Mouse (Mus musculus) left cerebral cortex, postnatal 10 days (tissue): ENCODE results near the gene Stk24. TPM values are rescaled to one million over a fixed set of nuclear protein-coding genes. Genes with fewer than 3 reads are reported as not detected.
A peak's percentile ranks its signal among the peaks of the same experiment; 100 is the strongest.

ENCODE experiments used
- DNase-seq, 2 experiments: peaks; one replicate each; pipeline ENCODE4 v3.0.0; 2021 to 2022; ENCODE audit warnings: low spot score in 2 of 2, mixed read lengths in 1 of 2; ENCODE audit errors: extremely low spot score in 1 of 2
- intact Hi-C: fragments of 180-260 bp; cut with DNase I; formaldehyde crosslinking; loops from one replicate; pipeline ENCODE4 v1.15.1; 2025
- total RNA-seq, 2 experiments: library from RNA; stranded (reverse); gene quantifications; 2 replicates each; pipeline ENCODE4 v1.2.3; 2021

Gene Stk24
- total RNA-seq, 2 experiments from 2014 or later = 46.1 to 49.5 TPM

GRCm38 (mm10) chr14:121324521-121325330 is 55.1 kb downstream of the Stk24 start:
- no peak for DNase-seq
- intact Hi-C loops = no loop called here

- no peak for DNase-seq
- intact Hi-C loops = no loop called here
Observed at GRCm38 (mm10) chr14:121322641-121323040, 57.2 kb downstream of the Stk24 start.

GRCm38 (mm10) chr14:121322150-121322549 is 57.7 kb downstream of the Stk24 start:
- DNase-seq = no peak
- intact Hi-C loops = no loop called here

GRCm38 (mm10) chr14:121318382-121318781 is 61.4 kb downstream of the Stk24 start:
- intact Hi-C loops = no loop called here
- no peak for DNase-seq

GRCm38 (mm10) chr14:121317312-121317671 is 62.5 kb downstream of the Stk24 start:
- DNase-seq = no peak
- intact Hi-C loops = no loop called here

GRCm38 (mm10) chr14:121316631-121317311 is 63.0 kb downstream of the Stk24 start:
- intact Hi-C loops = no loop called here
- no peak for DNase-seq

GRCm38 (mm10) chr14:121316136-121316535 is 63.7 kb downstream of the Stk24 start:
- DNase-seq = no peak
- intact Hi-C loops = no loop called here

GRCm38 (mm10) chr14:121314934-121315333 is 64.9 kb downstream of the Stk24 start:
- intact Hi-C loops = no loop called here
- DNase-seq = peak in 1 of 2 experiments; percentile 48

- no peak for DNase-seq
- intact Hi-C loops = no loop called here
Observed at GRCm38 (mm10) chr14:121313283-121313682, 66.5 kb downstream of the Stk24 start.

- DNase-seq = no peak
- intact Hi-C loops = no loop called here
Observed at GRCm38 (mm10) chr14:121311083-121311482, 68.7 kb downstream of the Stk24 start.

- DNase-seq = no peak
- intact Hi-C loops = no loop called here
Observed at GRCm38 (mm10) chr14:121310325-121311080, 69.3 kb downstream of the Stk24 start.

- intact Hi-C loops = no loop called here
- DNase-seq = no peak
Observed at GRCm38 (mm10) chr14:121309909-121310308, 69.9 kb downstream of the Stk24 start.

GRCm38 (mm10) chr14:121305316-121306064 is 74.3 kb downstream of the Stk24 start:
- intact Hi-C loops = no loop called here
- DNase-seq = no peak

- intact Hi-C loops = no loop called here
- no peak for DNase-seq
Observed at GRCm38 (mm10) chr14:121304523-121304922, 75.3 kb downstream of the Stk24 start.

GRCm38 (mm10) chr14:121299093-121299492 is 80.7 kb downstream of the Stk24 start:
- intact Hi-C loops = loop anchor here (10.0 kb wide), 1 partner anchor 466 kb away; no protein-coding TSS in a partner anchor
- no peak for DNase-seq

- DNase-seq = no peak
- intact Hi-C loops = loop anchor here (10.0 kb wide), 1 partner anchor 466 kb away; no protein-coding TSS in a partner anchor
Observed at GRCm38 (mm10) chr14:121298537-121298936, 81.3 kb downstream of the Stk24 start.

GRCm38 (mm10) chr14:121297103-121297502 is 82.7 kb downstream of the Stk24 start:
- intact Hi-C loops = loop anchor here (10.0 kb wide), 1 partner anchor 468 kb away; no protein-coding TSS in a partner anchor
- no peak for DNase-seq

GRCm38 (mm10) chr14:121294484-121294883 is 85.3 kb downstream of the Stk24 start:
- intact Hi-C loops = loop anchor here (5.0 to 10.0 kb wide), 2 partner anchors 83 to 470 kb away; no protein-coding TSS in a partner anchor
- no peak for DNase-seq

- no peak for DNase-seq
- intact Hi-C loops = loop anchor here (5.0 to 10.0 kb wide), 2 partner anchors 85 to 472 kb away; no protein-coding TSS in a partner anchor
Observed at GRCm38 (mm10) chr14:121292391-121292790, 87.4 kb downstream of the Stk24 start.
